Mouse (Mus musculus) heart, postnatal 14 days (tissue): ENCODE data around the gene Rps15. TPM values are rescaled to one million over a fixed set of nuclear protein-coding genes. Genes with fewer than 3 reads are reported as not detected.
"Not testable (repeated sequence)": the region's sequence is repeated elsewhere in the genome, so short reads cannot be mapped to it uniquely, and the experiment has no call there.

Source experiments
- DNase-seq, 2 experiments: peaks; one replicate each; pipeline ENCODE4 v3.0.0; 2021 to 2022
- intact Hi-C: fragments of 180-260 bp; cut with DNase I; formaldehyde crosslinking; loops from one replicate; pipeline ENCODE4 v1.15.1; 2025
- long read RNA-seq, 2 experiments: library from polyadenylated mRNA; stranded (forward); transcript quantifications; one replicate each; pipeline ENCODE4 v2.0.0; 2021
- total RNA-seq, 2 experiments: library from RNA; stranded (reverse); gene quantifications; 2 replicates each; pipeline ENCODE4 v1.2.3; 2021

Gene Rps15
- total RNA-seq = 100 to 1,000 TPM; 652 to 716 TPM
- long read RNA-seq, experiment 1, transcript Rps15-202 (4 exons, 500 nt) = major isoform, 66 of 73 reads
- long read RNA-seq, experiment 1, partial matches to known transcripts = 1 of 73 reads
- long read RNA-seq, experiment 1, other reads (novel, unspliced or antisense) = 3 of 73 reads
- long read RNA-seq, experiment 2, transcript Rps15-202 (4 exons, 500 nt) = major isoform, 60 of 75 reads
- long read RNA-seq, experiment 2, partial matches to known transcripts = 9 of 75 reads
- long read RNA-seq, experiment 2, other reads (novel, unspliced or antisense) = 3 of 75 reads

DNA sequence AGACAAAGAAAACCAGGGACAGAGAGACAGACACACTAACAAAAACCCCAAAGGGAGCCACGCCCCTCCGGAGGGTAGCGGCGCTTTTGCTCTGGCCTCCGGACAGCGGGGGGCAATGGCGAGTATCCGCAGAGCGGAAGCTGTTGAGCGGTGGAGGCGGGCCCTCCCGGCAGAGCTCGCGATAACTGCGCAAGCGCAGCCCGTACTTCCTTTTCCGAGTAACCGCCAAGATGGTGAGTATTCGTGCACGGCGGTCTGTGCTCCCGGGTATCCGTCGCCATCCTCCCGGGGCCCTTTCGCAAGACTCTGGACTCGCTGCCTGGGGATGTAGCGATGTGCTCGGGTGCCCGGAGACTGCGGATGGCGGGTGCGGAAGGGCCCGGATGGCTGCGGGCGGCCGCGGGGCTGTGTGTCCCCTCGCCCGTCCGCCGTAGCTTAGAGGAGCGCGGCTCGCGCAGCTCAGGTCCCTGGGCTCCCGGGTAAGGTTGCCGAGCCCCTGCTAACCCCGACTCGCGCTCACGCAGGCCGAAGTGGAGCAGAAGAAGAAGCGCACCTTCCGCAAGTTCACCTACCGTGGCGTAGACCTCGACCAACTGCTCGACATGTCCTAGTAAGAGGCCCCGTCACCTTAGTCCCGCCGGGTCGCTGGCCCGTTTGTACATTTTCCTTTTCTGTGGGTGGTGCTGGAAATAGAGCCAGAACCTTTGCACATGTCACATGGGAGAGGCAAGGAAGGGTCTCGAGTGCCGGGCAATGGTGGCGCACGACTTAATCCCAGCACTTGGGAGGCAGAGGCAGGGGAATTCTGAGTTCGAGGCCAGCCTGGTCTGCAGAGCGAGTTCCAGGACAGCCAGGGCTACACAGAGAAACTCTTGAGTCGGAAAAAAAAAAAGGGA is at the start of gene Rps15:
TSS of gene Rps15 (plus strand) at position 203 of the 896 bp plus-strand sequence.
- intact Hi-C loops = no loop called here
- DNase-seq = peak; percentile 94 to 96

DNA sequence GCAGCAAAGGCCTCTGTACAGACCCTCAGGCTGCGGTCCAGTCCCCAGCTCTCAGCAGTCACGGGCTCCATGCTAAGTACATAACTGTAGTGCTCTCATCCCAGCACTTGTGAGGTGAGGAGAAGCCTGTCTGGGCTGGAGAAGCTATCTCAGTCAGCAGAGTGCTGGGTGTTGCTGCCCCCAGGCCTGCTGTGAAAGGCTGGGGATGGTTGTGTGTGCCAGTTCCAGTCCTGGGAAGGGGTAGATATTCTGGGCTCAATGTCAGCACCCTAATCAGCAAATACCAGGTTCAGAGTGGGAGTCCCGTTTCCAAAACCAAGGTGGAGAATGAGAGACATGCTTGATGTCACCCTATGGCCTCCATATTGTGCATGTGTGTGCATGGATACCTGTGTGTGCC is 49.6 kb upstream of the Rps15 start:
- DNase-seq = no peak
- intact Hi-C loops = loop anchor here (10.0 kb wide), 1 partner anchor 278 kb away; the partner anchor contains the start of gene Wdr18

DNA sequence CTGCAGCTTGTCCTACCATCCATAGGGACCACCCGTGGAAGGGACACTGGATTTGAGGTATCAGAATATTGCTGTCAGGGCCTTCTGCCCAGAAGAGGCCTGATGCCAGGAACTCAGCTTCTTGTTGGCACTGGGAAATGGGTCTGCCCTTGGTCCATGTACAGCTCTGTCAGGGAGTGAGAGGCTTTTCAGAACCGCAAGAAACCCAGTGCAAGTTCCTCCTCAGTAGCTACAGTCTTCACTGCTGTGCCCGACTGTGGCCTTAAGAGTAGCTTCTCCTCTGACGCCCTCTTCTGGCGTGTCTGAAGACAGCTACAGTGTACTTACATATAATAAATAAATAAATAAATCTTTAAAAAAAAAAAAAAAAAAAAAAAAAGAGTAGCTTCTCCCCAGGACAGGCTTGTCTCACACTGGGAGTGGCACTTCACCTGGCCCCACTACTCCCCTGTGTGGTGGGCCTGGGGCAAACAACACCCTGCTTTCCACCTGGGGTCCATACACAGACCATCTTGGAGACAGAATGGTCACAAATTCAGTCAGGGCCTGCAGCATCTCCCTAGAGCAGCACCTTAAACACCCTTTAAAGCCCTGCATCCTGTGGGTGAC is 47.4 kb upstream of the Rps15 start:
- peak; percentile 36 to 50 for DNase-seq
- intact Hi-C loops = loop anchor here (1.0 to 10.0 kb wide), 3 partner anchors 46 to 280 kb away; partner anchors contain the start of gene Wdr18

DNA sequence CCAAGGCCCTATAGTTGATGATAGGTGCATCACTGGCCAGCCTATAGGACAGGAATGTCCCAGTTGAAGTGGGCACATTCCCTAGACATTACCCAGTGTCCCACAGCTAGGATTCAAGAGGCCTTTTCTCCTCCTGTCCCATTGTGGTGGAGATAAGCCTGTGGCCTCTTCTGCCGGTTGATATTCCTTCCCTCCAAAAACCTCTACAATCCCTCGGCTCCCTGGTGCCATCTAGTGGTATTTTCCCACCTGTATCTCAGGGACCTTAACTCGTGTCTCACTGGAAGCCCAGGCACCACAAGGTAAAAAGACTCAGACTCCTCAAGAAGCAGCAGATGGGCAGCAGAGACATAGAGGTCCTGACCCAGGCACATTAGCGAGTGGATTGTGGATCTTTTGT is 46.7 kb upstream of the Rps15 start:
- intact Hi-C loops = loop anchor here (1.0 to 10.0 kb wide), 3 partner anchors 46 to 281 kb away; partner anchors contain the start of gene Wdr18
- peak; percentile 76 to 88 for DNase-seq

DNA sequence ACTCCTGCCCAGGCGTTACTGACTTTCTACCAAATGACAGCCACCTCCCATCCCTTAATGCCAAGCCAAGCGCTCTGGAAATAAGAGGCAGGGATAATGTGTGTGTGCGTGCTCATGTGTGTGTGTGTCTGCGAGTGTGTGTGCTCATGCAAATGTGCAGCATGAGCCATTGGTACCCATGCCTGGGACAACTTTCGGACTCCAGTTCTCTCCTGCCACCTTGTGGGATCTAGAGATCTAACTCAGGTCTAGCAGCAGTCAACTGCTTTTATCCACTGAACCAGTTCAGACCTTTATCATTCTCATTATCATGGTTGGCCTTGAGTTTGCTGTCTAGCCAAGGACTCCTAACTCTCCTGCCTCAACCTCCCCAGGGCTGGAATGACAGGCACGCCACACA is 44.4 kb upstream of the Rps15 start:
- no peak for DNase-seq
- intact Hi-C loops = loop anchor here (2.0 to 10.0 kb wide), 2 partner anchors 21 to 283 kb away; partner anchors contain the start of genes Mum1 and Wdr18

DNA sequence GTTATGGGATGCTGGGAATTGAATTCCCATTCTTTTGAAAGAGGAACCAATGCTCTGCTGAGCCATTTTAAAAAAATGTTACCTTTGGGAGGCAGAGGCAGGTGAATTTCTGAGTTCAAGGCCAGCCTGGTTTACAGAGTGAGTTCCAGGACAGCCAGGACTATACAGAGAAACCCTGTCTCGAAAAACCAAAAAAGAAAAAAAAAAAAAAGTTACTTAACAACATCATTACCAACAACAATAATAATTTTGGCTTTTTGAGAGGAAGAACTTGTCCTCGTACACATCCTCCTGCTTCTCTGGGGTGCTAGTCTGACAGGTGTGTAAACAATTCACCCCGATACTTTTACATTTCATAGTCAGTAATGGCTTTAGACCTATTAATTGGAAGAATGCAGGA is 43.8 kb upstream of the Rps15 start:
- intact Hi-C loops = loop anchor here (2.0 to 10.0 kb wide), 2 partner anchors 22 to 284 kb away; partner anchors contain the start of genes Mum1 and Wdr18

DNA sequence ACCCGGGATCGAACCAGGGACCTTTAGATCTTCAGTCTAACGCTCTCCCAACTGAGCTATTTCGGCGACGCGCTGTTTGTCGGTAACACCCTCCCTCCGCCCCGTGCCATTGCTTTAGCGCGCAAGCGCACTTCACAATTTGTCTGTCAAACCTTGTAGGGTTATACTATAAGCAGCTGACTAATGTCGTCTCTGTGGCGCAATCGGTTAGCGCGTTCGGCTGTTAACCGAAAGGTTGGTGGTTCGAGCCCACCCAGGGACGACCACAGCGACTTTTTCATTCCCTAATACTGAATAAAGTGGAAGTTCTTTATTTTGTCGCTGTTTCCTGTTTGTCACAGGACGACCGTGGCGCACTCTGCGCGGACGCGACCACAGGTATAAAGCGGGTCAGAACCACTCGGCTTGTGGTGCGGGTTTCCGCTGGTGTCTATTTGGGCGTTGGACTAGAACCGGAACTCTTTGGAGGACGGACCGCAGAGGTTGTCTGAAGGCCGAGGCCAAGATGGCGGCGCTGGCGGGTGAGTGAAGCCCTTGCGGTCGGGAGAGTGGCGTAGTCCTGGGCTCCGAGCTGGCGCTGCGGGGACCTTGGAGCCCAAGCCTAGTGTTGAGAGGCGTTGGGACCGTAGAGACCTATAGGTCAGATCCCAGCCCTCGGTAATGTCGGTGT is 43.1 kb upstream of the Rps15 start, which contains the start of gene Ndufs7:
TSS of gene Ndufs7 (plus strand) at position 151 of the 670 bp plus-strand sequence.
- DNase-seq = peak; percentile 93 to 95
- intact Hi-C loops = loop anchor here (2.0 to 10.0 kb wide), 2 partner anchors 22 to 284 kb away; partner anchors contain the start of genes Mum1 and Wdr18

More for the DNA sequence above, 43.8 kb upstream of the Rps15 start:
- DNase-seq = not testable (repeated sequence)

DNA sequence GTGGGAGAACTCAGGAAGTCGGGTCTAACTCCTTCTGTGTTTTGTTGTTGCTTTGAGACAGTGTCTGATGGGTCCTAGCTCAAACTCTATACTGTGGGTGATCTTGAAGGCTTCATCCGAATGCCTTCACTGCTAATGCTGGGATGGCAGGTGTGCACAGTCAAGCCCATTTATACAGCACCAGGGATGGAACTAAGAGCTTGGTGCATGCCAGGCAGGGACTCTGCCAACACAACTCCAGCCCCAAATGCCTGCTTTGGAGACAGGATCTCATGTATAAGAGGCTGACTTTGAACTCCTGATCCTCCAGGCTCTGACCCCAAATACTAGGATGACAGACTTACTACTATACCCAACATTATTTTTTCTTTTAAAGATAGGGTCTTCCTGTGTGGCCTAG is 42.2 kb upstream of the Rps15 start:
- intact Hi-C loops = no loop called here
- DNase-seq = no peak

DNA sequence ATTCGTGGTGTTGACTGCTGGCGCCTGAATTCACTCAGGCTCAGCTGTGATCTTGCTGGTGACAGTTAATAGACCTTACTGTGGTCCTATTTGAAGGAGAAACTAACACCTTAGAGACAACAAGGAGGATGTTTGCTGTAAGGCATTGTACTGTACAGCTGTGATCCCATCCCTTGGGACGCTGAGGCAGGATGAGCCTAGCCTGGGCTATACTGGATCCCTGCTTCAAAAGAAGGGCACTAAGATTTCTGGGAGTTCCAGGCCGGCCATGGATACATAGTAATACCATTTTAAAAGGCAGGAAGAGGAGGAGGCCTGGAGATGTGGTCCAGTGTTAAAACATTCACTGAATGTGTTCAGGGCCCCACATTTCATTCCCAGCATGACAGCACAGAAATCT is 41.7 kb upstream of the Rps15 start:
- intact Hi-C loops = no loop called here
- no peak for DNase-seq

DNA sequence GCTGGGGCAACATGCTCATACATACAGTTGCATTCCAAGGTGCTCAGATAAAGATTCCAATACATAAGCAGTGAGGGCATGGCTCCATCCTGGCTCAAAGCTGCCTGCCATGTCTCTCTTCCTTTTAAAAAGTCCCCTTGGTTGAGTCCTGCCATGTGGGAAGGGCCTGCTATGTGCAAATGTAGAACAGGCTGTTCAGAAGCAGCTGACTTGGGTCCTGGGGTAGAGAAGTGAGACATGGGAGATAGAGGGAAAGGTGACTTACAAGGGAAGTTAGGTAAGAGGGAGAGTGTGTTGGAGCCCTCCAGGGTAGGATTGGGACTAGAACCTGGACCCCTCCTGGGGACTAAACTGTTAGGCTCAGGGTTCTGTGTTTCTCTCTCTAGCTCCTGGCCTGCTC is 40.2 kb upstream of the Rps15 start:
- intact Hi-C loops = no loop called here
- no peak for DNase-seq

DNA sequence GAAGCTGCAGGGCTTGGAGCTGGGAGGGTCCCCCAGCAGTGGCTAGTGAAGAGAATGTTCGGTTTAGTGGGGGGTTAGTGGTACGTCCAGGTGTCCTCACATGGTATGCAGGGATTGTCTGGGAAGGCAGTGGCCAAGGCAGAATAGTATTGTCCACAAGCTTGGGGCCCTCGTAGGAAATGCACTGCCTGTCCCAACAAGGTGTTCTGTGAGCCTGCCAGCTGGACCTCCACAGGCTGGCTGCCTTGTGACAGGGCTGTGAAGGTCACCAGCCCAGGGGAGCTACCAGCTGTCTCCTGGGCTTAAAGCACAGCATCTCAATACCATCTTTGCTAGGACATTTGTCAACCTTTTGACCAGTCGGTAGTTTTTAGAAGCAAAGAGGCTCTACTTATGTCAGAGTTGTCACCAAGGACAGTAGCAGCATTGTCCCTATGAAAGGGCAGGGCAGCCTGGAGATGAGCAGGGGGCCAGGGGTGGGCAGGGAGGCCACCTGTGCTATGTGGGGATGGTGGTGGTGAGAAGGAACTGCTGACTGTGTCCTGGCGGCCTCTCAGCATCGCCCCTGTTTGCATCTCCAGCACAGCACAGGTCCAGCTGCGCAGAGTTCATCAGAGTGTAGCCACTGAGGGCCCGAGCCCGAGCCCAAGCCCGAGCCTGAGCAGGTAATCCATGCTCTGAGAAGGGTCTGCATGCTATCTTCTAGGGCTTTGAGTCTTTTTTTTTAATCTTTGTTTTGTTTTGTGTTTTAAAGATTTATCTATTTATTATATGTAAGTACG is 39.6 kb upstream of the Rps15 start:
- intact Hi-C loops = no loop called here

DNA sequence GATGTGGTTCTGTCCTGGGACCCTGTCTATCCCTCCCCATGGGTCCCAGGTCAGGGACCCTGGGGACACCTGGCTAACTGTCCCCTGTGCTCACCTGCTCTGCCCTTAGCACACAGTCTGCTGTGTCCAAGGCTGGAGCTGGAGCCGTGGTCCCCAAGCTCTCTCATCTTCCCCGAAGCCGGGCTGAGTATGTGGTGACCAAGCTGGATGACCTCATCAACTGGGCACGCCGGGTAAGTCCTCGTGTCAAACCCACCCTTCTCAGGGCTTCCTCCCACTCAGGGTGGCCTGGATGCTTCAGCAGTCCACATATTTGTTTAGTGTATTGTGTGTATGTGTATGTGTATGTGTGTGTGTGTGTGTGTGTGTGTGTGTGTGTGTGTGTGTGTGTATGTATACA is 38.7 kb upstream of the Rps15 start:
- DNase-seq = no peak
- intact Hi-C loops = no loop called here

More for the DNA sequence above, 39.6 kb upstream of the Rps15 start:
- peak; percentile 46 to 62 for DNase-seq

DNA sequence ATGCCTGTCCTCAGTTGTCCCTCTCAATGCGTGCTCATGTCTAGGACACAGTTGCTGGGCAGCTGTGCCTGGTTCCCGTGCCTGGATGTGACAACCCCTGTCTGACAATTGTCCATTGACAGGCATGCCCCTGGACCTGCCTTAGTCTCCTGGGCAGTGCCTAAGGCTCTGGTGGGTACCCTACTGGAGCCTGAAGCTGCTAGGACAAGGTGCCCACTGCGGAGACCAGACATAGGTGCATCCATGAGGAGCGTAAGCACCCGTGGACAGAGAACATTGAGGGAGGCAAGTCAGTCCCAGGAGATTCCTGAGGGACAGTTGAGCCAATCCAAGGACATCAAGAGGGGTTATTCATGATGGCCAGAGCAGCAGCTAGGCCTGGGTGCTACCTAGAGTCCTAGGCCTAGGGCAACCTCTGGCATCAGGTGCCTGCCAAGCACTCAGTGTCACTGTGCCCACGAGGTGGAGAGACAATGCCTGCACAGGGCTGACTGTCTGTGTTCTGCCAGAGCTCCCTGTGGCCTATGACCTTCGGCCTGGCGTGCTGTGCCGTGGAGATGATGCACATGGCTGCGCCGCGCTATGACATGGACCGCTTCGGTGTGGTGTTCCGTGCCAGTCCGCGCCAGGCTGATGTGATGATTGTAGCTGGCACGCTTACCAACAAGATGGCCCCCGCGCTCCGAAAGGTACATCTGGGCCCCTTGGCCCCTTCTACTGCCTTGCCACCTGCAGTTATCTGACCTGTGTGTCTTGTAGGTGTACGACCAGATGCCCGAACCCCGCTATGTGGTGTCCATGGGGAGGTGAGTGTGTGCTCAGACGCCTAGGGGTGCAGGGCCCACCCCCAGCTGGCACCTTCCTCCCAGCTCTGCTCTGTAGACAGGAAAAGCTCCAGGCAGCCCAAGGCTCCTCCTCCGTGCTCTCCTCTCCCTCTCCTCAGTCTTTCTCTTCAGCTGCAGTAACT is 37.6 kb upstream of the Rps15 start:
- intact Hi-C loops = no loop called here
- DNase-seq = no peak

DNA sequence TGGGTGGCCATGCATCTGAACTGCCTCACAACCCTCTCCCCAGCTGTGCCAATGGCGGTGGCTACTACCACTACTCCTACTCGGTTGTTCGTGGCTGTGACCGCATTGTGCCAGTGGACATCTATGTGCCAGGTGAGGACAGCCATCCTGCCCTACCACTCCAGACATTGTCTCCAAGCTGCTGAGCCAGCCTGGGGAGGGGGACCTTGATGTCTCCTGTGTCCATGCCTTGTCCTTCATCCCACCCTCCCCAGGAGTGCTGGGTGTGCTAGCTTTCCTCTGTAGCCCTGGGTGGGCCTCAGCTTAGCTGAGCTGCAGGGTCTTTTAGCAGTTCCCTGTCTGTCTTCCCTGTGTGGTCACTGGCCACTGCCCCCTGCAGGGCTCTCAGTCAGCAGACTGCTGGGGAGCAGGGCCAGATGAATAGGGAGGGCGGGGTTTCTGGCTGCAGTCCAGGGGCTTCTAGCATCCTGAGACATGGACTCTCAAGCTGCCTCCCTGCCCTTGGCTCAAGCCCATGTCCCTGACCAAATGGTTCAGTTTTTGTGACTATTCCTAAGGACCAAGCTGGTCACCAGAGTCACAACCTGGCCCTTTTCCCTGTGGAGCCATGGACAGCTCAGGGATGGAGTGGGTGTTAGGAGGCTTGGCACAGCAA is 36.2 kb upstream of the Rps15 start:
- intact Hi-C loops = no loop called here
- peak; percentile 42 to 44 for DNase-seq

DNA sequence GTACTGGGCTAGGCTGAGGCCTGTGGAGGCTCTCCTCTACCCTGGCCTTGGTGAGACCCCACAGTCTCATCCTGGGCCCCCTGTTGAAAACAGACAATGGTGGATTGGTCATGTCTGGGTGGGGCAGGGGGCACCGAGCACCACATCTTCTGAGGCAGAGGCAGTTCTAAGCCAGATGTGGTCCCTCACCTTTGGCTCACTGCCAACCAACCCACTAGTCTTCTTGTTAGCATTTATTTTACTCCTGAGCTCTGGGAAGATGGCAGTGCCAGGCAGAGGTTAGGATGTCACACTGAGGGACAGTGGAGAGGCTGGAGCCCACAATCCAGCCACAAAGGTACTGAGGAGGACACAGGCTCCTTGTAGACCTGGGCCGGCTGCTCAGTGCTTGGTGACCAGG is 34.3 kb upstream of the Rps15 start:
- DNase-seq = no peak
- intact Hi-C loops = no loop called here

DNA sequence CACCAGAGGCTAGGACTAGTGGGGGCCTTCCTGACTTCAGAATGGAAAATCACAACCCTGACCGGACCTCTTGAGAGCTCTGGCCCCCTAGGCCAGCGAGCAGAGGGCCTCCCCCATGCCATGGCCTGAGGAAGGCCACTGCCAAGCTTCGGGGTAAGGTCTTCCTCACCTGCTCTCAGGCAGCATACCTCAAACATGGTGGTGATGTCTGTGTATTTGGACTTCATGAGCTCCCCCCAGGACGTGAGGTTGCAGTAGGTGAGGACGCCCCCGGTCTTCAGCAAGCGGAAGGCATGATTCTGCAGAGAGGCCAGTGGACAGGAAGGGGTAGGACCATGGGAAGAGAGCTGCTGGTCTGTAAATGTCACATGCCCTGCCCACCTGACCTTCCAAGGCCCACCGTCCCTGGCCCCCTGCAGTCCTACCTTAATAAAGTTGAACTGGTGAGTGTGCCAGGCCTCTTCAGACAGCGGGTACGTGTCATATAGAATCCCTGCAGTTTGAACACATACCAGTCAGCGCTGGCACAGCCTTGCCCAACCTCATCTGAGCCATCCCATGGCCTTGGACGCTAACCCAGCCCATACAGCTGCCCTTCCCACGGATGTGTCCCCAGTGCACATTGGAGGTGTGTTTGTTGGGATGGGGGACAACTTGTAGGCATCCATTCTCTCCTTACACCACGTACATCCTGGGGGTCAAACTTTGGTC is 33.3 kb upstream of the Rps15 start:
- DNase-seq = no peak
- intact Hi-C loops = no loop called here

DNA sequence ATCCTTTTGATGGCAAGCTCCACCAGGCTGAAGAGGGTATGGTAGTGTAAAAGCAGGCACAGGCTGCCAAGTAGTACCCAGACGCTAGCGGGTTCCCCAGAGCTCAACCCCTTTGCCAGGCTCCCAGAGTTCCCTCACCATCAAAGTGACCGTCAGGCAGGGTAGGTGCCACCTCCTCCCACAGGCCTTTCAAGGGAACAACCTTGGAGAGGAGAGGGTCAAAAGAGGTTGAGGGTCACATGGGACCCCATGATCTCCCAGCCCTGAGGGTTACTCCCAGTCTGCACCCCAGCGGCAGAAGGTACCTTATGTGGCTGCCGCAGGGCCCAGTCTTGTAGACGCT is 32.8 kb upstream of the Rps15 start:
- no peak for DNase-seq
- intact Hi-C loops = no loop called here
